ENCODE assay signal across 20 mouse cellular contexts in genomic region chr13:69643937-69644336, GRCm38 (mm10).
"Had no signal": no experiment of that assay in that cellular context is flagged by ENCODE, and none has a peak within 500 bp of the region (broad histone marks: within the 10 kb centered on the region; RNA-seq: fewer than 3 reads in every experiment).

No protein-coding gene starts in this region.

- H3K9ac ChIP-seq: hindbrain, embryonic 15.5 days; limb, embryonic 13.5 days; liver, embryonic 12.5 days; liver, embryonic 15.5 days; lung, embryonic 15.5 days; midbrain, embryonic 13.5 days; neural tube, embryonic 13.5 days; stomach, embryonic 15.5 days had no signal

- H3K4me2 ChIP-seq: hindbrain, embryonic 15.5 days; limb, embryonic 13.5 days; liver, embryonic 12.5 days; liver, embryonic 15.5 days; lung, embryonic 15.5 days; midbrain, embryonic 13.5 days; neural tube, embryonic 13.5 days; stomach, embryonic 15.5 days had no signal

- H3K4me1 ChIP-seq: hindbrain, embryonic 15.5 days; limb, embryonic 10.5 days; limb, embryonic 13.5 days; liver, embryonic 12.5 days; lung, embryonic 15.5 days; megakaryocyte, embryonic 14.5 days; midbrain, embryonic 10.5 days; midbrain, embryonic 13.5 days; neural tube, embryonic 13.5 days; stomach, embryonic 15.5 days had no signal

- DNase-seq: kidney, adult 11 months; layer of hippocampus, adult 9-11 months; retina, postnatal 1 day; right cerebral cortex, postnatal 25 days; spleen, adult 18-20 months; thymus, postnatal 25 days had no signal

- H3K9me3 ChIP-seq: hindbrain, embryonic 15.5 days; limb, embryonic 10.5 days; limb, embryonic 13.5 days; liver, embryonic 12.5 days; liver, embryonic 15.5 days; lung, embryonic 15.5 days; megakaryocyte, embryonic 14.5 days; midbrain, embryonic 10.5 days; midbrain, embryonic 13.5 days; neural tube, embryonic 13.5 days; stomach, embryonic 15.5 days had no signal

- H3K27ac ChIP-seq: hindbrain, embryonic 15.5 days; layer of hippocampus, adult 2 months; limb, embryonic 10.5 days; limb, embryonic 13.5 days; liver, embryonic 12.5 days; liver, embryonic 15.5 days; lung, embryonic 15.5 days; midbrain, embryonic 10.5 days; midbrain, embryonic 13.5 days; neural tube, embryonic 13.5 days; stomach, embryonic 15.5 days had no signal

- H3K27me3 ChIP-seq: hindbrain, embryonic 15.5 days; limb, embryonic 13.5 days; liver, embryonic 15.5 days; lung, embryonic 15.5 days; midbrain, embryonic 13.5 days; neural tube, embryonic 13.5 days; stomach, embryonic 15.5 days had no signal

- ATAC-seq: liver, embryonic 12.5 days; midbrain, embryonic 13.5 days; midbrain, embryonic 16.5 days had no signal

- H3K4me3 ChIP-seq: hindbrain, embryonic 15.5 days; layer of hippocampus, adult 2 months; limb, embryonic 10.5 days; limb, embryonic 13.5 days; liver, embryonic 12.5 days; liver, embryonic 15.5 days; lung, embryonic 15.5 days; megakaryocyte, embryonic 14.5 days; midbrain, embryonic 10.5 days; midbrain, embryonic 13.5 days; myocyte; neural tube, embryonic 13.5 days; stomach, embryonic 15.5 days had no signal
